Mouse (Mus musculus) liver, postnatal 0 days (tissue): ENCODE measurements around the gene Mchr1. TPM values are rescaled to one million over a fixed set of nuclear protein-coding genes. Genes with fewer than 3 reads are reported as not detected.

ENCODE experiments used
- ATAC-seq: fragments of 200-750 bp; cut with Nextera tagmentation; 2 replicates; pipeline ENCODE4 v1.8.0; 2017; ENCODE audit warnings: mild to moderate bottlenecking, moderate library complexity
- DNase-seq: peaks from one replicate; pipeline ENCODE4 v3.0.0-alpha.2; 2016
- H3K27ac ChIP-seq: fragments of 300-500 bp; sonication (generic); 2 replicates; pipeline ENCODE4 v1.5.1; 2014; ENCODE audit warnings: antibody characterized with exemption, moderate library complexity, mild to moderate bottlenecking, low read depth
- H3K27me3 ChIP-seq: fragments of 300-500 bp; sonication (generic); 2 replicates; pipeline ENCODE4 v1.6.1; 2014; ENCODE audit warnings: low read length, control low read depth, mixed read lengths; ENCODE audit not compliant: insufficient read depth
- H3K36me3 ChIP-seq: fragments of 300-500 bp; sonication (generic); replicated peaks from 2 replicates; pipeline ENCODE4 v1.6.1; 2014; ENCODE audit warnings: mild to moderate bottlenecking, control low read depth, low read length, moderate library complexity, mixed read lengths; ENCODE audit not compliant: insufficient read depth
- H3K4me1 ChIP-seq: fragments of 300-500 bp; sonication (generic); 2 replicates; pipeline ENCODE4 v1.6.1; 2014; ENCODE audit warnings: antibody characterized with exemption, mild to moderate bottlenecking, control low read depth; ENCODE audit not compliant: insufficient read depth
- H3K4me2 ChIP-seq: fragments of 300-500 bp; sonication (generic); 2 replicates; pipeline ENCODE4 v1.6.1; 2014; ENCODE audit warnings: low read depth, mild to moderate bottlenecking, low read length, moderate library complexity, mixed read lengths
- H3K4me3 ChIP-seq: fragments of 300-500 bp; sonication (generic); 2 replicates; pipeline ENCODE4 v1.5.1; 2014; ENCODE audit warnings: low read depth, low read length
- H3K9ac ChIP-seq: fragments of 300-500 bp; sonication (generic); replicated peaks from 2 replicates; pipeline ENCODE4 v1.6.1; 2014; ENCODE audit warnings: mild to moderate bottlenecking, moderate library complexity
- H3K9me3 ChIP-seq: fragments of 300-500 bp; sonication (generic); 2 replicates; pipeline ENCODE4 v1.6.1; 2016; ENCODE audit warnings: mild to moderate bottlenecking, control low read depth, low read length, mixed read lengths
- CTCF ChIP-seq: sonication (generic); IDR thresholded peaks from 2 replicates; pipeline ENCODE4 v1.5.1; 2016; ENCODE audit warnings: antibody characterized with exemption, low read depth
- EP300 ChIP-seq: IDR thresholded peaks from 2 replicates; pipeline ENCODE4 v1.6.1; 2016; ENCODE audit warnings: antibody characterized with exemption, low read depth, mild to moderate bottlenecking
- WGBS: fragments of 180-500 bp; shearing (Covaris S2); extraction: QIAGEN DNeasy Blood & Tissue Kit; methylation state at CpG from one replicate; pipeline ENCODE4 v1.1.7; 2014; ENCODE audit not compliant: insufficient replicate concordance; 5-methylcytosine and 5-hydroxymethylcytosine counted together
- polyA plus RNA-seq: library from polyadenylated mRNA; unstranded; fragments of >200 nt; fragmentation: Nextera tagmentation; extraction: Ambion mirVana; gene quantifications from 2 replicates; pipeline ENCODE4 v1.2.1, GENCODE M21; 2015

Gene Mchr1
- polyA plus RNA-seq, 1 experiment from 2014 or later = 0.12 TPM

DNA sequence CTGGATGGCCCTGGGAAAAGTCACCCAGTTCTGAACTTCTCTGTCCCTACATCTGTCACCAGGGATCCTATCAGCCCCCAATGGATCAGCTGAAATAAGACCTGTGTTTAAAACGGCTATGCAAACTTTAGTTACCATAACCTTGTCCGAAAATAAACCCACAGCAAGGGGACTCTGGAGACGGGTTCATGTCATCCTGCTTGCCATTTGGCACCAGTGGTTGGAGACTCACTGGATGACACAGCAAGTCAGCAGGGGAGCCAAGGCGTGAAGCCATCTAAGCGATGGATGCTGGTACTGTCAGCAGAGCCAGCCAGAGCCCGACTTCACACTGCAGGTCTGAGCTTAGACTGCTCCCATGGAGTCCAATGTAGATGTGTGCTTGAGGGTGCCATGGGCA lies 13.9 kb upstream of the Mchr1 start:
- no peak overlapping the region for H3K4me3 ChIP-seq
- no peaks in the 10 kb centered on the region for H3K36me3 ChIP-seq
- no peak for TF ChIP-seq CTCF
- TF ChIP-seq EP300 = no peak
- H3K27me3 ChIP-seq = no peaks in the 10 kb centered on the region
- WGBS = 65% methylated on average over 6 of the region's 6 CpGs
- no peak for ATAC-seq
- no peak for DNase-seq
- H3K4me2 ChIP-seq = no peak overlapping the region
- H3K9me3 ChIP-seq = no peaks in the 10 kb centered on the region
- H3K9ac ChIP-seq = no peak overlapping the region
- no peak overlapping the region for H3K27ac ChIP-seq
- H3K4me1 ChIP-seq = no peaks in the 10 kb centered on the region

DNA sequence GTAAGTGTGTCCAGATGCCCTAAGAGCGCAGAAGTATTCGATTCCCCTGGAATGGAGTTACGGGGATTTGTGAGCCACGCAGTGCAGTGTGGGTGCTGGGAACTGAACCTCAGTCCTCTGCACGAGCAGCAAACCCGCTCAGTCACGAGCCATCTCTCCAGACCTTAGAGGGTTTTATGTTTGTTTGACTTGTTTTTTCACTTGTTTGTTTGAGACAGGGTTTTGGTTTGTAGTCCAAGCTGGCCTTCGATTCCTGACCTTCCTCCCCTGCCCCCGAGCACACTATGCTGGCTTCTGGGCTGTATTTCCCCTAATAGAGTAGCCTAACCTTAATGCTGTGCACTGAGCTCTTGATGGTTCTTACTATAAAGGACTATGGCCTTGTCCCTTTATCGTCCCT lies 10.3 kb upstream of the Mchr1 start:
- ATAC-seq = no peak
- H3K9me3 ChIP-seq = no peaks in the 10 kb centered on the region
- H3K4me2 ChIP-seq = no peak overlapping the region

DNA sequence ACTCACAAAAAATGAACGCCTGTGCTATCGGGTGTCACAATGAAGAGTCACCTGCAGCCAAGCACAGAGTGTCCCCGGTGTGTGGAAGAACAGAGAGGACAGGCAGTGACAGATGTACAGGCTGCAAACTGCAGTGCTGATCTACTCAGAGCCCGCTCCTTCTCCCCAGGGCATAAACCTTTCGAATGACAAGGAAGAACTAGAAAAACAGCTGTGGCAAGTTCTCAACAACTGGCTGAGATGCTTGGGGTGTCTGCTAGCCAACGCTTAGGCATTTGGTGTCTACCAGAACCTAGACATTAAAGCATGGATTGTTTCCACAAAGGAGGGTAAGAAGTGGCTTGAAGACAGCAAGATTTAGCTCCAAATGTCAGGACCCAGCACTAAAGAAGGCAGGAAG lies 9.6 kb upstream of the Mchr1 start:
- DNase-seq (no peak), ATAC-seq (no peak)
- 76% methylated on average over 6 of the region's 6 CpGs for WGBS

More for the DNA sequence above, 10.3 kb upstream of the Mchr1 start:
- H3K27me3 ChIP-seq = no peaks in the 10 kb centered on the region
- DNase-seq = no peak
- no peaks in the 10 kb centered on the region for H3K36me3 ChIP-seq
- 75% methylated on average over 10 of the region's 10 CpGs for WGBS
- no peak overlapping the region for H3K9ac ChIP-seq
- no peaks in the 10 kb centered on the region for H3K4me1 ChIP-seq
- TF ChIP-seq EP300 = no peak
- TF ChIP-seq CTCF = no peak
- H3K27ac ChIP-seq = no peak overlapping the region
- no peak overlapping the region for H3K4me3 ChIP-seq

DNA sequence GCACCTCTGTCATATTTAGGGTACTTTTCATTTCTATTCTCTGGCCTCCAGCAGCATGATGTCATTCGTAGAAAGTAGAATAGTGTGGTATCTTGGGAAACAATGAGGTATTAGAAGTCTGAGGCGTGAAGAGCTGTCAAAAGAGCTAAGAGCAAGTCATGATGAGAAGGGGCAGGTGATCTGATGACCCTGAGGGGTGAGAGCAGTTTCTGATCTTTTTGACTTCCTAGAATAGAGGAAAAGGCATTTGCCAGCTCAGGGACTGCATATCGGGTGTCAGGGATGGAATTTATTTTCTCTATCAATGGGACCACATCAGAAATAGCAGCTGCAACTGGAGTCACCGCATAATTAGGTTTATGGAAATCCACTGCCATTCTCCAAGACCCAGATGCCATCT lies 8.5 kb upstream of the Mchr1 start:
- Histone ChIP-seq H3K4me3 (no peak overlapping the region), H3K36me3 (no peaks in the 10 kb centered on the region), H3K9me3 (no peaks in the 10 kb centered on the region), H3K9ac (no peak overlapping the region), H3K4me2 (no peak overlapping the region), H3K27me3 (no peaks in the 10 kb centered on the region), H3K4me1 (no peaks in the 10 kb centered on the region), H3K27ac (no peak overlapping the region)
- 78% methylated on average over 4 of the region's 4 CpGs for WGBS
- DNase-seq = no peak
- no peak for ATAC-seq
- no peak for TF ChIP-seq EP300
- no peak for TF ChIP-seq CTCF

More for the DNA sequence above, 9.6 kb upstream of the Mchr1 start:
- Histone ChIP-seq H3K9ac (no peak overlapping the region), H3K4me1 (no peaks in the 10 kb centered on the region), H3K27me3 (no peaks in the 10 kb centered on the region), H3K27ac (no peak overlapping the region), H3K36me3 (no peaks in the 10 kb centered on the region), H3K9me3 (no peaks in the 10 kb centered on the region), H3K4me2 (no peak overlapping the region), H3K4me3 (no peak overlapping the region)
- TF ChIP-seq EP300 = no peak

- TF ChIP-seq CTCF (no peak), EP300 (no peak)
- Histone ChIP-seq H3K9me3 (no peaks in the 10 kb centered on the region), H3K27ac (no peak overlapping the region), H3K27me3 (no peaks in the 10 kb centered on the region), H3K4me1 (no peaks in the 10 kb centered on the region), H3K4me2 (no peak overlapping the region), H3K4me3 (no peak overlapping the region), H3K9ac (no peak overlapping the region), H3K36me3 (no peaks in the 10 kb centered on the region)
- DNase-seq = no peak
- 84% methylated on average over 3 of the region's 3 CpGs for WGBS
- ATAC-seq = no peak
Observed at GRCm38 (mm10) chr15:81227275-81227674, 8.0 kb upstream of the Mchr1 start.

DNA sequence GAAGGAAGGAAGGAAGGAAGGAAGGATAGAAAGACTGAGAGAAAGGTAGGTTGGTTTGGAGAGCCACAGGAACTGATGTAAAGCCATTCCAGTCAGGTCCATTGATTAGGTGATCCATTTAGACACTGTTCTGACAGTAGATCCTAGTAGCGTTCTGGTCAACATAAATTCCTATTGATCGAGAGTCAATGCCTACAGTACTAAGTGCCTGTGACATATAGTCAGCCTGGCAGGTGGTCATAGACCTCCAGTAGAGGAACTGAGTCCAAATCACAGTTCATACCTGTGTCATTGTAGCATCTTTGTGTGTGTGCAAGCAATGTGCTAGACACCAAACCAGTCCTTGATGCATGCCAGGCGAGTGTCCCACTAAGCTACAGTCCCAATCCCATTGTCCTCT lies 7.0 kb upstream of the Mchr1 start:
- ATAC-seq (no peak), DNase-seq (no peak)
- H3K27ac ChIP-seq = no peak overlapping the region
- no peak overlapping the region for H3K9ac ChIP-seq
- no peak overlapping the region for H3K4me2 ChIP-seq
- no peaks in the 10 kb centered on the region for H3K9me3 ChIP-seq
- H3K27me3 ChIP-seq = no peaks in the 10 kb centered on the region
- H3K36me3 ChIP-seq = no peaks in the 10 kb centered on the region
- no peak overlapping the region for H3K4me3 ChIP-seq
- WGBS = 76% methylated on average over 3 of the region's 3 CpGs
- H3K4me1 ChIP-seq = no peaks in the 10 kb centered on the region
- TF ChIP-seq EP300 (no peak), CTCF (no peak)

- Histone ChIP-seq H3K27ac (no peak overlapping the region), H3K4me3 (no peak overlapping the region), H3K27me3 (no peaks in the 10 kb centered on the region), H3K36me3 (no peaks in the 10 kb centered on the region), H3K9ac (no peak overlapping the region), H3K9me3 (no peaks in the 10 kb centered on the region), H3K4me2 (no peak overlapping the region), H3K4me1 (no peaks in the 10 kb centered on the region)
- no peak for ATAC-seq
- DNase-seq = no peak
- TF ChIP-seq EP300 (no peak), CTCF (no peak)
- 52% methylated on average over 3 of the region's 3 CpGs for WGBS
Observed at GRCm38 (mm10) chr15:81229791-81230190, 5.5 kb upstream of the Mchr1 start.
